Mouse (Mus musculus) small intestine, adult 10 weeks (tissue): Measurements from ENCODE around the gene Adh6b. TPM values are rescaled to one million over a fixed set of nuclear protein-coding genes. Genes with fewer than 3 reads are reported as not detected.

Source experiments
- polyA plus RNA-seq: library from polyadenylated mRNA; stranded (reverse); fragments of 350-450 nt; fragmentation: Illumina TruSeq; extraction: RNeasy Lipid Tissue Mini Kit (QIAGEN cat#74804); gene quantifications from one replicate; pipeline ENCODE4 v1.2.3, GENCODE M21; 2014; ENCODE audit warnings: low replicate concordance

Adh6b gene
- not detected for polyA plus RNA-seq

GRCm38 (mm10) chr3:138341471-138341870, at the start of gene Adh6b:
Gene Adh6b (plus strand): TSS chr3:138341775.

GRCm38 (mm10) chr3:138312965-138313364, 28.6 kb upstream of the Adh6b start, which contains the start of gene Adh6a:
Gene Adh6a (plus strand): TSS chr3:138313286.

Other genes starting within 250 kb of the Adh6b start
- gene Trmt10a, start 198.3 kb upstream of the Adh6b start, polyA plus RNA-seq = 3.4 TPM
- 1,882 TPM for gene Mttp, start 196.8 kb upstream of the Adh6b start, polyA plus RNA-seq
- gene 4930579F01Rik, start 147.9 kb upstream of the Adh6b start, polyA plus RNA-seq = not detected
- gene Adh7, start 124.0 kb upstream of the Adh6b start, polyA plus RNA-seq = 3.2 TPM
- gene Adh1, start 80.8 kb upstream of the Adh6b start, polyA plus RNA-seq = 231 TPM
- 754 TPM for gene Adh6a, start 28.5 kb upstream of the Adh6b start, polyA plus RNA-seq
- 66.8 TPM for gene Adh4, start 73.7 kb downstream of the Adh6b start, polyA plus RNA-seq
- gene Adh5, start 101.3 kb downstream of the Adh6b start, polyA plus RNA-seq = 117 TPM
- 75.4 TPM for gene Metap1, start 147.7 kb downstream of the Adh6b start, polyA plus RNA-seq
- gene Eif4e, start 184.4 kb downstream of the Adh6b start, polyA plus RNA-seq = 165 TPM